Mouse (Mus musculus): ENCODE data around the gene Krtap3-2.

DNA sequence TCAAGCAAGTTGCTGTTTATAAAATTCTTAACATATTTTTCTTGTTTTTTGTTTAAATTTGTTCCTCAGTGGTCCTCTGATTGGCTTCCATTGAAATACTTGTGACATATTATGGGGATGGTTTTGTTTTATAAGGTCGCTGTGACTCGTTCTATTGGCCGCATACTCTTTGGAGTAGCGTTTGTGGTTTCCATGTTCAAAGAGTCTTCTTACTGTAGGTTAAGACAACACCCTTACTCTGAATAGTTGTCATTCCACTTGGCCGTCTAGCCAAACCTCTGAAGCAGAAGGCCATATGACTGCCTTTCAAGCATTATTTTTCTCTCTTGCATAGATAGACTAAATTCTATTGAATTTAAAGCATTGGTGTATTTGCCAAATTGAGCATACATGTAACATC is 24.4 kb upstream of the Krtap3-2 start:
- no peak for TF ChIP-seq CTCF (IDR thresholded peaks at IDR 0.05)
- TF ChIP-seq POLR2A (IDR thresholded peaks at IDR 0.05; ENCODE audit: insufficient read depth, low read depth, low read length), result no peak
